Mouse (Mus musculus): ENCODE data around the gene Cyth1. TPM values are rescaled to one million over a fixed set of nuclear protein-coding genes. Genes with fewer than 3 reads are reported as not detected.

Cyth1 gene
- total RNA-seq (2022) = 10 to 100 TPM; 62.7 to 77.3 (median 68.8) TPM

- peak; percentile 96 to 98 for DNase-seq (ENCODE audit: low spot score in 2 of 2)
These were observed at the start of gene Cyth1 for GRCm38 (mm10) chr11:118248150-118249011. Gene Cyth1 (minus strand): TSS chr11:118248592.

DNA sequence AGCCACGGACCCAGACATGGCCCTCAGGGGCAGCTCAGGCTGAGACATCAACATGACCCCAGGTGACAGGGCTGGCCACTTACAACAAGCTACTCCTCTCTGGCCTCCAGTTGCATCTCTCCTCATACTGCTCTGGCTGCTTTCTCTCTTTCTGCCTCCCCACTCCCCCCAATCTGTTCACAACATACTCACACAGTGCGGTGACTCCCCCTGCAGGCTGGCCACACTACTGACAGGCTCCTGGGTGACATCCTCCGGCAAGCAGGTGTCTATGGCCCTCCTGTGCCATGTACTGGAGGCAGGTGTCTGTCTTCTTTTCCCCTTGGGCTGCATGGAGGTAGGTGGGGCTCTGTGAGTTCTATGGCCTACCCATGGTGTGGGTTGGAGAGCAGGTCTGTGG, 49.6 kb upstream of the Cyth1 start:
- DNase-seq (ENCODE audit: low spot score in 2 of 2) = no peak

- no peak for DNase-seq (ENCODE audit: low spot score in 2 of 2)
These were observed 46.6 kb upstream of the Cyth1 start for GRCm38 (mm10) chr11:118295026-118295425.

GRCm38 (mm10) chr11:118292671-118293070, 44.3 kb upstream of the Cyth1 start:
- no peak for DNase-seq (ENCODE audit: low spot score in 2 of 2)

GRCm38 (mm10) chr11:118289999-118290889, 41.9 kb upstream of the Cyth1 start, which contains the start of gene Usp36:
Gene Usp36 (minus strand): TSS chr11:118290244.
- DNase-seq (ENCODE audit: low spot score in 2 of 2) = peak; percentile 99 to 100

DNA sequence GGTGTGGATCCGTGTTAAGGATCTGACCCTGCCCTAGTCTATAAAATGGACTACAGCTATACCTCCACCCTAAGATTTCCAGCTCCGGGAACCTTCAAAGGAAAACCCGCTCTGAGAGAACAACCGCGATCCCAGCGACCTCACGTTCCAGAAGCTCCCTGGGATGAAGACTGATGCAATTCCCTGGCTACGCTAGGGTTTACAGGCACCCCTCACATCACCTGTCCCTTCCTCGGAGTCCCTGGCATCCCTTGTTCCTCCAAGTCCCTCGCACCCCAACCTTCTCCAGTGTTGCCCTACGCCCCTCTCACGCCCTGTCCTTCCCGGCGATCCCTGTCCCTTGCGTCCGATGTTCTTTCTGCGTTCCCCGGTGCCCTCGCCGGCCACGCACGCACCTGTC, 41.2 kb upstream of the Cyth1 start:
- no peak for DNase-seq (ENCODE audit: low spot score in 2 of 2)

DNA sequence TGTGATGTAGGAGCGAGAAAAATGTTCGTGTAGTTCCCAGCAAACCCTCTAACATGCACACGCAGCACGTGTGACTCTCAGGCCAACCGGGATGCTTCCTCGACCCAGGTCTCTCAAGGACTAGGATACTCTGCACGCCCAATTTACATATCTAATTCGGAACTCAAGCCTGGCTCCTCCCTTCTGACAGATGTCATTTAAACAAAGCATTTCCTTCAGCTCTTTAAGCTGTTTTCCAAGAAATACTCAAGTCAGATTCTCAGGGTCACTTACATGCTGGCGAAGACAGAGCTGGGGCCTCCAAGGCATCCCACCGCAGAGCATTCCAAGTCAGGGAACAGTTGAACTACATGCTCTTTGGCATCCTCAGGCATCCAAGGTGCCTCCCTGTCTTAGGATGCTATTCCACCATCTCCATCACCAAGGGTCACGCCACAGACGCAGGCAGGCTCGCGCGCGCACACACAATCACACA, 40.7 kb upstream of the Cyth1 start:
- no peak for DNase-seq (ENCODE audit: low spot score in 2 of 2)

DNA sequence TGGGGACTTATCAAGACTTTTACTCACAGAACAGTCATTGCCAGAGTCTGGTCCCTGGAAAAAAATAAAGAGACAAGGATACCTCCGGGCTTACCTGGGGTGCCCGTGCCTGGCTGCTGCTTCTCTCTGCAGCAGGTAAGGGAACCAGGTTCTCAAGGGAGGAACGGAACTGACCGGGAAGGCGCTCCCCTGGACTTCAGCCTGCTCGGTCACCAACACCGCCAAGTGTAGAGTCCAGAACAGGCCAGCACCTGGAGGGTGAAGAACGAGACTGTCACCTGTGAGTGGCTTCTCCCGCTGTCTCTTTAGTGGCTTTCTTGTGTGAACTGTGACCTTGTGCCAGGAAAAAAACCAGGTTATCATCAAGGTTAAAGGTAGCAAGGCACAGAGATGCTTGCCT, 39.2 kb upstream of the Cyth1 start:
- no peak for DNase-seq (ENCODE audit: low spot score in 2 of 2)

GRCm38 (mm10) chr11:118286434-118286833, 38.0 kb upstream of the Cyth1 start:
- DNase-seq (ENCODE audit: low spot score in 2 of 2) = no peak

DNA sequence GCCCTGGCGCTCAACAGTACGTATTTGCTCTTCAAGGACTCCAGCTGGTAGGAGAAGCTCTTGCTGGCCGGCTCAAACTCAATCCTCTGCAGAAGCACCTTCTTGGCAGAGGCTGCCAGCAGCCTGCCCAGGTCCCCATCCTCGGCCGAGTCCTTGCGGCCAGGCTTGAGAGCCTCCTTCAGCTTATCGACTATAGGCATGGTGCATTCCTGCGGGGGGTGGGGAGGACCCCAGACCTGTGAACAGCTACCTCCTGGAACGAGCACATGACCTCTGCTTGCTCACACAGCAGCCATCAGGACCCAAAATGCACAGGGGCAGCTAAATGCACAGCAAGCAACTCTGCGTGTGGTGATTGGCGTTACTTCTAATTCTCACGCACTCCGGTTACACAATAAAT, 37.4 kb upstream of the Cyth1 start:
- no peak for DNase-seq (ENCODE audit: low spot score in 2 of 2)

DNA sequence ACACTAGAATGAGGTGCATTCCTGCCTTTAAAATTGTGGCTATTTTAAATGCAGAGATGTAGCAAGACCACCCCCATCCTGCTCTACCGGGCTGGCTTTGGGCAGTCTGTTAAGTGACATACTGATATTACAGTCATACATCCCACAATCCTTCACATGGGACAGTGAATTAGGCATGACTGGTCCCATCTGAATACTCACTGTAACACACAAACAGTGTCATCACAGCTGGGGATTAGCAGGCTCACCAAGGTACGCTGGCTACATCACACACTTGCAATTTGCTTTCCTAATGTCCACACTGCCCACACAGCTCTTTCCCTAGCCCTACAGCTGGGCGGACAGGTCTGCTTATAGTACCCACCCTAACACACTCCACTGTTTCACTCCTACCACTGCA, 31.8 kb upstream of the Cyth1 start:
- DNase-seq (ENCODE audit: low spot score in 2 of 2) = no peak

DNA sequence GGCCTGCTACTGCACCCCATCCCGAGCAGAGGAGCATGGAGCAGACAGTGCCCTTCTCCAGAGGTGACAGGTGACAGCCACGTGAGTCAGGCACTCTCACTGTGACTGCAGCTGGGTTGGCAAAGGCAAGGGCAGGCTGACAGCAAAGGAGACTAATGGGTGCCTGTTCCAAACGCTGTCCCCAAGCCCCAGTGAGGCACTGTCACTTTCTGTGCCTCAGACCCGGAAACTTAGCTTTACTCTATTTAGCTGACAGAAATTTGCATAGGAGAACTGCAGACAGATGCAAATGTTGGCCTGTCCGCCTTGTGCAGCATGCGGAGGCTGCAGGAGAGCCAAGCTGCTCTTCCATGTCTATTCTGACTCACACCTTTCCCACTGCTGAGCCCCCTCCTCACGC, 27.9 kb upstream of the Cyth1 start:
- DNase-seq (ENCODE audit: low spot score in 2 of 2) = no peak

- no peak for DNase-seq (ENCODE audit: low spot score in 2 of 2)
These were observed 26.7 kb upstream of the Cyth1 start for GRCm38 (mm10) chr11:118275092-118275491.

- DNase-seq (ENCODE audit: low spot score in 2 of 2) = no peak
These were observed 21.4 kb upstream of the Cyth1 start for GRCm38 (mm10) chr11:118269827-118270226.

DNA sequence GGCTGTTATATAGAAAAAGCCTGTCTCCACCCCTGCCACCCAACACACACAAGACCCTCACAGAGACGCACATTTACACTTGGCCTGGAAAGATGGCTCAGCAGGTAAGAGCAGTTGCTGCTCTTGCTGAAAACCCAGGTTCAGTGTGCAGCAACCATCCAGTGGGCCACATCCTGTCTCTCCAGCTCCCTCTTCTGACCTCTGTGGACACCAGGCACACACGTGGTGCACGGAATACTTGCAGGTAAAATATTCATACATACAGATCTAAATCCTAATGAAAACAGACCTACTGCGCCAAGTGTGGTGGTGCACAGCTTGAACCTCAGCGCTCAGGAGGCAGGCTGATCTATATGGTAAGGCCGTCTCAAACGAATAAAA, 18.3 kb upstream of the Cyth1 start:
- DNase-seq (ENCODE audit: low spot score in 2 of 2) = no peak

GRCm38 (mm10) chr11:118266044-118266665, 17.8 kb upstream of the Cyth1 start:
- DNase-seq (ENCODE audit: low spot score in 2 of 2) = no peak

DNA sequence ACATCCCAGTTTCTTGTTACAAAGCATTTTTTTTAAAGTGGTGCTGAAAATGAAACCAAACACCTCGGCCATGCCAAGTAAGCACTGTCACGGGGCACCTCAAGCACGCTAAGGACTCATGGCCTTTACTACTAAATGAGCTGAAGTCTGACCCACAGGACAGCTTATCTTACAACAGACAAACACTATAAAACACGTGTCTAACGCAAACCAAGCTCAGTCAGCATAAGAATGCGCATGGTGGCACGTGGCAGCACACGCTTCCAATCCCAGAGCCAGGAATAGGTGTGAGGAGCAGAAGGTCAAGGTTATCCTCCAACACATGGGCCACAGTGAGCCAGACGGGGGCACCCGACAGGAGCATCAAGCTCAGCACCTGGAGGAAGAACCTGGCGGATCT, 17.2 kb upstream of the Cyth1 start:
- no peak for DNase-seq (ENCODE audit: low spot score in 2 of 2)

DNA sequence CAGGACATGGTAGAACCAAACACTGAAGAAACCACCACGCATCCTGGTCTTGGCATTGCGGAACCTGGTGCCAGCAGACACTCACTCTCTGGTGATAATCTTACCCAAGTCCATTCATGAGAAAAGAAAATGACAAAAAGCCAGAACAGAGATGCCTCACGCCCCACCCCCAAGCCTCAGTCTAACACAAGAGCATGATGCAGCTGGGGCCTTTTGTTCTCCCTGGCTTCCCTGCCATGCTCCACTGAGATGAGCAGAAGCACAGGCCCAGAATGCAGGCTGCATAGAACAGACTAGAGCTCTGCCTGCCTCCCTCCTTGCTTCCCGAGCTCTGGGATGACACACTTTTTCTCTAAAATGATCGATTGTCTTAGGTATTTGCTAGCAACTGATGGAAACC, 14.8 kb upstream of the Cyth1 start:
- no peak for DNase-seq (ENCODE audit: low spot score in 2 of 2)

GRCm38 (mm10) chr11:118260081-118260480, 11.7 kb upstream of the Cyth1 start:
- DNase-seq (ENCODE audit: low spot score in 2 of 2) = no peak

GRCm38 (mm10) chr11:118259580-118259979, 11.2 kb upstream of the Cyth1 start:
- no peak for DNase-seq (ENCODE audit: low spot score in 2 of 2)

GRCm38 (mm10) chr11:118256371-118256770, 8.0 kb upstream of the Cyth1 start:
- DNase-seq (ENCODE audit: low spot score in 2 of 2) = no peak
